20 mouse cellular contexts compared by ENCODE assay signal in genomic region chr12:77346521-77346920, GRCm38 (mm10).
A peak's percentile ranks its signal among the peaks of the same experiment; 100 is the strongest.
DNase-seq lines count a peak whose midpoint lies in the region; ATAC-seq and TF ChIP-seq lines count a peak whose summit lies in the region.
"Had no signal": no experiment of that assay in that cellular context is flagged by ENCODE, and none has a peak within 500 bp of the region (broad histone marks: within the 10 kb centered on the region; RNA-seq: fewer than 3 reads in every experiment).

No protein-coding gene starts in this region.

- H3K27ac ChIP-seq in kidney, embryonic 14.5 days (ENCODE audit: low read depth, low read length) = no peak overlapping the region
- no peak overlapping the region for H3K27ac ChIP-seq in lung, postnatal 0 days (ENCODE audit: low read length)
- H3K27ac ChIP-seq: forebrain, embryonic 15.5 days; hindbrain, embryonic 12.5 days; kidney, embryonic 15.5 days; limb, embryonic 15.5 days; liver, embryonic 15.5 days; midbrain, embryonic 12.5 days; neural tube, embryonic 15.5 days had no signal

- no peak overlapping the region for H3K4me3 ChIP-seq in kidney, embryonic 14.5 days (ENCODE audit: low read length)
- no peak overlapping the region for H3K4me3 ChIP-seq in lung, postnatal 0 days (ENCODE audit: low read depth, low read length)
- H3K4me3 ChIP-seq: forebrain, embryonic 15.5 days; hindbrain, embryonic 12.5 days; kidney, embryonic 15.5 days; limb, embryonic 15.5 days; liver, embryonic 15.5 days; midbrain, embryonic 12.5 days; neural tube, embryonic 15.5 days had no signal

- H3K4me2 ChIP-seq in kidney, embryonic 14.5 days (replicated peaks; ENCODE audit: low read depth, low read length) = no peak overlapping the region
- H3K4me2 ChIP-seq in lung, postnatal 0 days (replicated peaks; ENCODE audit: low read depth, low read length) = no peak overlapping the region
- H3K4me2 ChIP-seq: forebrain, embryonic 15.5 days; heart, embryonic 11.5 days; hindbrain, embryonic 12.5 days; kidney, embryonic 15.5 days; limb, embryonic 15.5 days; liver, embryonic 15.5 days; midbrain, embryonic 12.5 days; neural tube, embryonic 15.5 days had no signal

- H3K36me3 ChIP-seq in kidney, embryonic 14.5 days (ENCODE audit: control insufficient read depth, insufficient read depth, low read length) = no peaks in the 10 kb centered on the region
- H3K36me3 ChIP-seq in lung, postnatal 0 days (ENCODE audit: insufficient read depth, low read length) = no peaks in the 10 kb centered on the region
- H3K36me3 ChIP-seq: forebrain, embryonic 15.5 days; hindbrain, embryonic 12.5 days; kidney, embryonic 15.5 days; limb, embryonic 15.5 days; liver, embryonic 15.5 days; midbrain, embryonic 12.5 days; neural tube, embryonic 15.5 days had no signal

- DNase-seq in cerebellum, adult 18-20 months = peak; percentile 35 to 39
- DNase-seq in cerebellum, postnatal 4 days (ENCODE audit: low spot score in 2 of 2) = no peak
- DNase-seq in kidney, adult 9 months = peak; percentile 15
- DNase-seq in lung, postnatal 0 days (ENCODE audit: low spot score) = peak; percentile 4
- no peak for DNase-seq in lung, adult 18-20 months
- no peak for DNase-seq in layer of hippocampus, adult 9-11 months
- no peak for DNase-seq in urinary bladder, postnatal 14 days (ENCODE audit: low spot score)
- DNase-seq: gastrocnemius, postnatal 10 days; left cerebral cortex, postnatal 4 days; right cerebral cortex, adult 18-20 months; thymus, adult 18-20 months had no signal

- H3K4me1 ChIP-seq in kidney, embryonic 14.5 days (ENCODE audit: control insufficient read depth, insufficient read depth, low read length) = no peaks in the 10 kb centered on the region
- H3K4me1 ChIP-seq in lung, postnatal 0 days (ENCODE audit: insufficient read depth, low read depth, low read length) = no peaks in the 10 kb centered on the region
- H3K4me1 ChIP-seq: forebrain, embryonic 15.5 days; hindbrain, embryonic 12.5 days; kidney, embryonic 15.5 days; limb, embryonic 15.5 days; liver, embryonic 15.5 days; midbrain, embryonic 12.5 days; neural tube, embryonic 15.5 days had no signal

- H3K9me3 ChIP-seq in kidney, embryonic 14.5 days (ENCODE audit: control insufficient read depth, low read length) = no peaks in the 10 kb centered on the region
- H3K9me3 ChIP-seq in lung, postnatal 0 days (ENCODE audit: low read length) = no peaks in the 10 kb centered on the region
- H3K9me3 ChIP-seq: forebrain, embryonic 15.5 days; hindbrain, embryonic 12.5 days; kidney, embryonic 15.5 days; limb, embryonic 15.5 days; liver, embryonic 15.5 days; midbrain, embryonic 12.5 days; neural tube, embryonic 15.5 days had no signal

- TF ChIP-seq CTCF in lung, postnatal 0 days (IDR thresholded peaks at IDR 0.05) = no peak

- ATAC-seq in kidney, embryonic 14.5 days (ENCODE audit: low FRiP score, low TSS enrichment) = no peak
- ATAC-seq in lung, postnatal 0 days = no peak
- ATAC-seq: forebrain, embryonic 15.5 days had no signal

- H3K27me3 ChIP-seq in kidney, embryonic 14.5 days (ENCODE audit: control insufficient read depth, insufficient read depth, low read length) = no peaks in the 10 kb centered on the region
- no peaks in the 10 kb centered on the region for H3K27me3 ChIP-seq in lung, postnatal 0 days (replicated peaks; ENCODE audit: insufficient read depth, low read length)
- H3K27me3 ChIP-seq: forebrain, embryonic 15.5 days; hindbrain, embryonic 12.5 days; kidney, embryonic 15.5 days; limb, embryonic 15.5 days; liver, embryonic 15.5 days; midbrain, embryonic 12.5 days; neural tube, embryonic 15.5 days had no signal

- no peak overlapping the region for H3K9ac ChIP-seq in kidney, embryonic 14.5 days (ENCODE audit: low read depth, low read length)
- no peak overlapping the region for H3K9ac ChIP-seq in lung, postnatal 0 days (replicated peaks; ENCODE audit: low read depth)
- H3K9ac ChIP-seq: forebrain, embryonic 15.5 days; hindbrain, embryonic 12.5 days; kidney, embryonic 15.5 days; limb, embryonic 15.5 days; liver, embryonic 15.5 days; midbrain, embryonic 12.5 days; neural tube, embryonic 15.5 days had no signal

- 86% methylated on average over 1 of the region's 1 CpGs for WGBS in kidney, embryonic 14.5 days
- WGBS in lung, postnatal 0 days = 53% methylated on average over 1 of the region's 1 CpGs

- no peak for TF ChIP-seq EP300 in lung, postnatal 0 days (IDR thresholded peaks at IDR 0.05)

Comparison
In these comparisons a context has a peak if more than half of its experiments do, and no peak if none do; other contexts are left out.
1. DNase-seq: peak in cerebellum, adult 18-20 months (2 of 2), kidney, adult 9 months (single experiment) and lung, postnatal 0 days (single experiment); none in cerebellum, postnatal 4 days (0 of 2), lung, adult 18-20 months (0 of 2), layer of hippocampus, adult 9-11 months (single experiment) and urinary bladder, postnatal 14 days (single experiment).